Mouse (Mus musculus): Measurements from ENCODE around the gene Slit1. TPM values are rescaled to one million over a fixed set of nuclear protein-coding genes. Genes with fewer than 3 reads are reported as not detected.

The Slit1 gene
- polyA plus RNA-seq, 1 experiment = 2.7 TPM

DNA sequence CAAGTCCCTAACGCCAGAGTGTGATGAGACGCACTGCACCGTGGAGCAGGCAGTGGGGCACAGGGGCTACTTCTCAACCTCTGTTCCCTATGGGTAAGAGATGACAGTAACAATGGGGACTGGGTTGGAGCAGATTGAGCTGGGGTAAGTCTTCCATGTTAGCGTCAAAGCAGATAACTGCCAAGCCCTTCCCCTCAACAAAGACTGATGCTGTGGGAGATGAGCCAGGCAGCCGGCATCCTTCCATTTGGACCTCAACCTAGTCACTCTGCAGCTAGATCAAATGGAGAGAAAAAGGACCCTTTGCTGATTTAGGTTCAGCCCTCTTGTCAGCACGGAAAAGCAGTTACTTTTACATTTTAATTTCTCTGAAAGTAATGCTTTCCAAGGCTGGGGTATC lies 40.8 kb downstream of the Slit1 start:
- 65% methylated on average over 6 of the region's 6 CpGs for WGBS
- Histone ChIP-seq H3K27ac (ENCODE audit: control insufficient read depth, insufficient read depth, low read depth, low read length, poor library complexity) (no peak overlapping the region), H3K4me3 (replicated peaks; ENCODE audit: control insufficient read depth, low read depth, low read length) (no peak overlapping the region), H3K4me1 (ENCODE audit: control insufficient read depth, insufficient read depth, low read length) (no peaks in the 10 kb centered on the region)
- TF ChIP-seq POLR2A (IDR thresholded peaks at IDR 0.05; ENCODE audit: borderline replicate concordance, control insufficient read depth, low read depth, low read length) (no peak), CTCF (IDR thresholded peaks at IDR 0.05; ENCODE audit: control insufficient read depth, insufficient read depth, low read length) (no peak)

DNA sequence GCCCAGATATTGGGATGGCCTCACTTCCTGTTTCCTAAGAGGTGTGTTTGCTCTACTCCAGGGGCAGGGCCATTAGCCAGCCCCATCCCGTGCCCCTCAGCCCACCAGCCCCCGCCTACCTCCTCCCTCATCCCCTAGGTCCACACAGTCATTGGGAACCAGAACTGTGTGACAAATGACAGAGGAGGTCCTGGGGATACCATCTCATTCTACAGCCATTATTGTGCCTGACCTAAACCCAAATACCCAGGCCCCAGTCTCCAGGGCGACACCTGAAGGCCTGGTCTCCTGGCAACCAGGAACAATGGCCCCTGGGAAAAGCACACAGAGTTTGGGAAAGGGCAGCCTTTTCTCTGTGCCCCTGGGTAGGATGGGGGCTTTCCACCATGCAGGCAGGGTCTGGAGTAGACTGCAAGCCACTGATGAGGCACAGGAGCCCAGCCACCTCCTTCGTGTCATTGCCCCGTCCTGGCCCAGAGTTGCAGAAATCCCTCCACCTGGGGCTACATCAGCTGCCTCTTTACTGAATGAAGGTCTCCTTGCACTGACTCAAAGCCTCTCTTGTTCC lies 44.5 kb downstream of the Slit1 start:
- WGBS = 74% methylated on average over 5 of the region's 5 CpGs
- TF ChIP-seq POLR2A (IDR thresholded peaks at IDR 0.05; ENCODE audit: borderline replicate concordance, control insufficient read depth, low read depth, low read length) (no peak), CTCF (IDR thresholded peaks at IDR 0.05; ENCODE audit: control insufficient read depth, insufficient read depth, low read length) (no peak)
- no peak overlapping the region for H3K27ac ChIP-seq (ENCODE audit: control insufficient read depth, insufficient read depth, low read depth, low read length, poor library complexity)
- no peak overlapping the region for H3K4me3 ChIP-seq (replicated peaks; ENCODE audit: control insufficient read depth, low read depth, low read length)
- no peaks in the 10 kb centered on the region for H3K4me1 ChIP-seq (ENCODE audit: control insufficient read depth, insufficient read depth, low read length)

DNA sequence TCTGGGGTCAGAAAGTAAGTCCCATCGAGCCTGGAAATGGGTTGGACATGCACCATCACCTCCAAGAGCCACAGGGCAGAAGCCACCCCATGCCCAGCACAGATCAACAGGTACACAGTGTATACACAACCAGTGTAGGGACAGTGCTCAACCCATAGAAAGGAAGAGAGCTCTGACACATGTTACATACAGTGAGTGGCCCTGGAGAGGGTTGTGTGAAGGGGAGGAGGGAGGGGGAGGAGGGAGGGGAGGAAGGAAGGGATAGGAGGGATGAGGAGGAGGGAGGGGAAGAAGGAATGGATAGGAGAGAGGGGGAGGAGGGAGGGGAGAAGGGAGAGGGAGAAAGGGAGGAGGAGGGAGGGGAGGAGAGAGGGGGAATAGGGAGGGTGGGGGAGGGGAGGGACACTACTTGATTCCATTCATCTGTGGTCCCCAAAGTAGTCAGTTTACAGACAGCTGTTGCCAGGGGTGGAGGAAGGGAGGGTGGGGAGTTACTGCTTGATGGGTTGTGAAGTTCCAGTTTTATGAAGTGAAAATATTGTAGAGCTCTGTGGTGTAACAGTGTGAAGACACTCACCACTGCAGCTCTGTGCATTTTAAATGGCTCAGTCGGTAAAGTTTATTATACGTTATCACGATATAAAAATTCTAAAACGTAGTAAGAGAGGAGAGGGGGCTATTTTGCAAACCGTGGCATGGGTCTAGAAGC lies 45.5 kb downstream of the Slit1 start:
- Histone ChIP-seq H3K4me1 (ENCODE audit: control insufficient read depth, insufficient read depth, low read length) (no peaks in the 10 kb centered on the region), H3K4me3 (replicated peaks; ENCODE audit: control insufficient read depth, low read depth, low read length) (no peak overlapping the region), H3K27ac (ENCODE audit: control insufficient read depth, insufficient read depth, low read depth, low read length, poor library complexity) (no peak overlapping the region)
- TF ChIP-seq POLR2A (IDR thresholded peaks at IDR 0.05; ENCODE audit: borderline replicate concordance, control insufficient read depth, low read depth, low read length) = no peak
- no peak for TF ChIP-seq CTCF (IDR thresholded peaks at IDR 0.05; ENCODE audit: control insufficient read depth, insufficient read depth, low read length)
- 66% methylated on average over 6 of the region's 6 CpGs for WGBS

DNA sequence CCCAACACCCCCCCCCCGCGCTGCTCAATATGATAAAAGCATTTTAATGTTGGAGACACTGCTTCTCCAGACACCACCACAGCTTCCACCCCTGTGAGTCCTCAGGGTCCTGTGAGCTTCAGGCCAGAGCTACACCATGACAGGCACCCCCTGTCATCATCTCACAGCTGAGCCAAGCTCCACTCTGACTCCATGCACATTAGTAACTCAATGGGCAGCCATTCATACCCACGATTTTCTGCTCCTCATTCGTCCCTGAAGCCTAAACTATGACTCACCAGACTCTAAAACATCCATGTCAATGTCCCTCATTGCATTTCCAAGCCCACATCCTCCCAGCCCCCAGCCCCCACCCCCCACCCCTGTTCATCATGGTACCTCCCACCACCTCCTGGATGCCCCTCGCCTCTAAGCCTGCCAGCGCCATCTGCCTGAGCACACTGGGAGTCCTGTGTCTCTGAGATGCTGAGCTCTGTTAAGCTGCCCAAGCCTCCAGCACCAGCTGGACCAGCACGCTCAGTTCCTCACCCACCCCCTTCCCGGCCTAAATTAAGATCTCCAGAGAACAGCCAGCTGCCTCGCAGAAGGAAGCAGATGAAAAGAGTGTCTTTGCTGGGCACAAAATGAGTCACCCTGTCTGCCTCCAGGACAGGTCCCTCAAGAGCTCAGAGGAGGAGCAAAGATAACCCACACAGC lies 46.2 kb downstream of the Slit1 start:
- WGBS = 56% methylated on average over 9 of the region's 9 CpGs

DNA sequence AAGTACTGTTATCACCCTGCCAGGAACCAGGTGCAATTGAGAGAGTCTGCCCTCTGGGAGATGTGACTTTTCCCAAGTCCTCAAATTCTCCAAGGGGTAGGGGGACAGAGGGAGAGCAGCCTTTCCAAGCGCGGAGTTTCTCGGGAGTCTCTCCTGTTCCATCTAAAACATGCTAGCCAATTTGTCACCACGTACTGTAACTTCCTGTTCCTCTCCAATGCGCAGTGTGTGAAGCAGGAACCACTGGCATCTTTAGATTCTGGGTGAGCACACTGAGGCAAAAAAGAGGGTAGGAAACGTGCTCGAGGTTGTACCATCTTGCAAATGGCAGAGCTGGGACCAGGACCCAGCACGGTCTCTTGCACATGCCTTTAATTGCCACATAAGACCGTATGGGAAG lies 47.0 kb downstream of the Slit1 start:
- no peak overlapping the region for H3K4me3 ChIP-seq (replicated peaks; ENCODE audit: control insufficient read depth, low read depth, low read length)
- WGBS = 31% methylated on average over 9 of the region's 9 CpGs
- TF ChIP-seq CTCF (IDR thresholded peaks at IDR 0.05; ENCODE audit: control insufficient read depth, insufficient read depth, low read length) = no peak
- TF ChIP-seq POLR2A (IDR thresholded peaks at IDR 0.05; ENCODE audit: borderline replicate concordance, control insufficient read depth, low read depth, low read length) = no peak
- H3K27ac ChIP-seq (ENCODE audit: control insufficient read depth, insufficient read depth, low read depth, low read length, poor library complexity) = no peak overlapping the region
- no peaks in the 10 kb centered on the region for H3K4me1 ChIP-seq (ENCODE audit: control insufficient read depth, insufficient read depth, low read length)

More for the DNA sequence above, 46.2 kb downstream of the Slit1 start:
- no peak overlapping the region for H3K4me3 ChIP-seq (replicated peaks; ENCODE audit: control insufficient read depth, low read depth, low read length)
- H3K27ac ChIP-seq (ENCODE audit: control insufficient read depth, insufficient read depth, low read depth, low read length, poor library complexity) = no peak overlapping the region
- H3K4me1 ChIP-seq (ENCODE audit: control insufficient read depth, insufficient read depth, low read length) = no peaks in the 10 kb centered on the region
- TF ChIP-seq CTCF (IDR thresholded peaks at IDR 0.05; ENCODE audit: control insufficient read depth, insufficient read depth, low read length) (no peak), POLR2A (IDR thresholded peaks at IDR 0.05; ENCODE audit: borderline replicate concordance, control insufficient read depth, low read depth, low read length) (no peak)

DNA sequence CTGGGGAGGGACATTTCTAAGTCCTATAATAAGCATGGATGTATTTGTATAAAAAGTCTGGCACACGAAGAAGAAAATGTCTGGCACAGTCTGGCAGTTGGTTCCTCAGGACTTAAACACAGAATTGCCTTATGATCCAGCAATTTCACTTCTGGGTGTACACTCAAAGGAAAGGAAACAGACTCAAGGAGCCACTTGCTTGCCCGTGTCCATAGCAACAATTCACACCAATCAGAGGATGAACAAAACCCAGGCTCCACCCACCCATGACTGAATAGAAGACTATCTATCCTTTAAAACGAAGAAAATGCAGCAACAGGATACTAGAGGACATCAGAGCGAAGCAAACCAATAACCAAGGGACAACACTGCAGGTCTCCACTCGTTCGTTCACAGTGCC lies 48.4 kb downstream of the Slit1 start:
- Histone ChIP-seq H3K4me1 (ENCODE audit: control insufficient read depth, insufficient read depth, low read length) (no peaks in the 10 kb centered on the region), H3K4me3 (replicated peaks; ENCODE audit: control insufficient read depth, low read depth, low read length) (no peak overlapping the region), H3K27ac (ENCODE audit: control insufficient read depth, insufficient read depth, low read depth, low read length, poor library complexity) (no peak overlapping the region)
- WGBS = 66% methylated on average over 6 of the region's 6 CpGs
- no peak for TF ChIP-seq POLR2A (IDR thresholded peaks at IDR 0.05; ENCODE audit: borderline replicate concordance, control insufficient read depth, low read depth, low read length)
- TF ChIP-seq CTCF (IDR thresholded peaks at IDR 0.05; ENCODE audit: control insufficient read depth, insufficient read depth, low read length) = no peak

DNA sequence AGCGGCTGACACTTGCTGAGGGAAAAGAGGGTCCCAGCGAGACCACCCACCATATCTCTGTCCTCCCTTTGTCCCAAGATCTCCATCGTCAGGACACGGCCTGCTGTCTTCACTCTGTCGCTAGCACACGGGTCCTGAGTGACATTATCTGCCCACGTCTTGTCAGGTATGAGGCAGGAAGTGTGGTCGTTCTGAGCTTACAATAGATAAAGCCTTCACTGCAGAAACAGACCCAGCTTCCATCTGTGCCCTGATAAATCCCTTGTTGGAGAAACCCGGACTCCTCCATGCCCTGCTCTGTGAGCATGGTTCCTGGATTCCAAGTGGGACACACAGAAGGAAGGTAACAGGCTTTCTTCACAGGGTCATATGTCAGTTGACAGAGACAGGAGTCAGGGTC lies 48.9 kb downstream of the Slit1 start:
- H3K27ac ChIP-seq (ENCODE audit: control insufficient read depth, insufficient read depth, low read depth, low read length, poor library complexity) = no peak overlapping the region
- no peak overlapping the region for H3K4me3 ChIP-seq (replicated peaks; ENCODE audit: control insufficient read depth, low read depth, low read length)
- TF ChIP-seq POLR2A (IDR thresholded peaks at IDR 0.05; ENCODE audit: borderline replicate concordance, control insufficient read depth, low read depth, low read length) (no peak), CTCF (IDR thresholded peaks at IDR 0.05; ENCODE audit: control insufficient read depth, insufficient read depth, low read length) (no peak)
- no peaks in the 10 kb centered on the region for H3K4me1 ChIP-seq (ENCODE audit: control insufficient read depth, insufficient read depth, low read length)
- 42% methylated on average over 9 of the region's 9 CpGs for WGBS

DNA sequence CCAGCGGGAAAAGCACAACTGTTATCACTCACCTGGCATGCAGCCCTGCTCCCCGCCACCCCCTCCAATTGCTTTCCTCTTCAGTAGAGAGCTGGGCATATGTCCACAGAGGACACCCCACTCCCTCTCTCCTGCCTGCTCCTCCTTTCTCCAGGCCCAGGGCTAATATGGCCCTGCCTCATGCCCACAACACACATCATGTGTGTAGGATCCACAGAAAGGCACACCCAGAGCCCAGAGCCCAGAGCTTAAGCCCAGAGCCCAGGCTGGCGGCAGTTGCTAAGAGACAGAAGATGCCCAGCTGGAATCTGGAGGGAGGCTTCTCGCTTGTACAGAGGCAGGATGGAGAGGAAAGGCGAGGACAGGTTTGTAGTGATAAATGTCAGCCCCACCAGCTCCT lies 49.7 kb downstream of the Slit1 start:
- TF ChIP-seq CTCF (IDR thresholded peaks at IDR 0.05; ENCODE audit: control insufficient read depth, insufficient read depth, low read length) (no peak), POLR2A (IDR thresholded peaks at IDR 0.05; ENCODE audit: borderline replicate concordance, control insufficient read depth, low read depth, low read length) (no peak)
- WGBS = 66% methylated on average over 5 of the region's 5 CpGs
- no peak overlapping the region for H3K4me3 ChIP-seq (replicated peaks; ENCODE audit: control insufficient read depth, low read depth, low read length)
- no peaks in the 10 kb centered on the region for H3K4me1 ChIP-seq (ENCODE audit: control insufficient read depth, insufficient read depth, low read length)
- no peak overlapping the region for H3K27ac ChIP-seq (ENCODE audit: control insufficient read depth, insufficient read depth, low read depth, low read length, poor library complexity)

All from bone marrow, adult 2 months (tissue).